Mouse (Mus musculus): ENCODE data around the gene Lingo3. TPM values are rescaled to one million over a fixed set of nuclear protein-coding genes. Genes with fewer than 3 reads are reported as not detected.

Lingo3 gene
- polyA plus RNA-seq, 3 experiments from 2014 or later, result not detected

DNA sequence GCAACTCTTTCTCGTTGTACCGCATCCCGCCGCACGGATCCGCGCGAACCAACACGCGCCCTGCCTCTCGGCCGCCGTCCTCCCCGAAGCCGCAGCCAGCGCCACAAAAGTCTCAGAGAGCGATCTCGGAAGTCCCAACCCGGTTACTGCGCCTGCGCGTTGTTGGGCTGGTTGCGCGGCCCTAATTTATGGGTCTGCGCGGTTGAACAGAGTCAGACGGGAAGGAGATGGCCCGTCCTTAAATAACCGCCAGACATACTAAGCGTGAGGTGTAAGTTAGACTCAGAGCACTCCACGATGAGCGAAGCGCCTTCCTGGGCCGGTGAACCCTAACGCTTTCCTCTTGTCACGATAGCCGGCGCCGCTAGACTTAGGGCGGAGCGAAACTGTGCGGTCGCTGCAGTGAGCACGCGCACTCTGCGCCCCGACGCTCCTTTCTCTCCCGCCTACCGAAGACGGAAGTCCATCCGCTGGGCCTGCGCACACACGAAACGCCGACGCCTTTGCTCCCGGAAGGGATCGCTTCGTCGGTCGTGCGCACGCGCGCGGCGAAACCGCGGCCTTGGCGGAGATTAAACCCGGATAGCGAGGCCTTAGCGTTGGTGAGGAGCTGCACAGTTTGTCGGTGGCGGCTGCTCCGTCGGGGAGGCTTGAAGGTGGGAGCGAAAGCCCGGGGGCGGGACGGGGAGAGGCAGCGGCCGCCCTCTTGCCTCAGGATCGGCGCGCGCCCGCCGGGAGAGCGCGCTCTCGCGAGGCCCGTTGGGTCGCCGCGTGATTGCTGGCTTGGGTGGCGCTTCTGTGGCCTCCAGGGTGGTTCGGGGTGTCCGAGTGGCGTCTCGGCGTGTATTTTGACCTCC, 45.5 kb downstream of the Lingo3 start, which contains the start of the genes Sf3a2 and Plekhj1:
Sf3a2 (plus strand) TSS at position 49 of the 857 bp plus-strand sequence.
Plekhj1 (minus strand) TSS at position 477 of the 857 bp plus-strand sequence.
- ATAC-seq, result peak; percentile 94

DNA sequence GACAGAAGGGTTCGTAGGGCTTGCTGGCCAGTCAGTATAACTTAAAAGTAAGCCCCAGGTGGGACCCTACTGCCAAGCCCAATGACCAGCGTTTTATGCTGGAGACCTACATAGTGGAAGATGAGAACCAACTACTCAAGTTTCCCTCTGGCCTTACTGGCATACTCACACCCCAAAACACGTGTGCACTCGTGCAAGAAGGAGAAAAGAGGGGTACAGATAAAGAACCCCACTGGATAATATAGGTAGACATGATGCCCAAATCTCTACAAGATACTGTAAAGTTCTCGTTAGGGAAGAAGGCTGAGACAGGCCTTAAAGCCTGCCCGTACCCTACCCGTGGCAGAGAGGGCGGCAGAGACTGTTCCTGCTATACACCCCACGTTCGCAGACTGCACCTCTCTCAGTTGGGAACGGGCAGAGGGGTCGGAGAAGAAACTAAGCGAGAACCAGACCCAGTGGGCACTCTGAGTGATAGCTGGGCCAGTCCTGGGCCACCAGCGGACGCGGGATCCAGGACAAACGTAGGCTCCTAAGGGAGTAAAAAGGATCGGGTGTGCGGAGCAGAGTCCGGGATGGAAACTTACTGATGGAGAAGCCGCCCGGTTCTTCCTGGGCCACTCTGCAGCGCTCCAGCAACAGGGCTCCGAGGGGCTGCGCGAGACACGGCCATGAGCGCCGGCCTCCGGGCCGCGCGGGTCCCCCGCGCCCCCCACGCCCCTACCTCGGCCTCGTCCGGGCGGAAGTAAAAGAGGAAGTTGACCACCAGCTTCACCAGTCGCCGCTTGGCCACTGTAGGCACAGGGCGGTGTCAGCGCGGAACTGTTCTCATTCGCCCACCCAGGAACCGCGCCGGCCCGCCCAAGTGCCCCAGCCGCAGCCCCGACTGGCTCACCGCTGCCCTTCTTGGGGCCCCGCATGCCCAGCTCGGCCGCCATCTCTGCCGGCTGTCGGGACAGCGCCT, 46.4 kb downstream of the Lingo3 start:
- ATAC-seq, result no peak

DNA sequence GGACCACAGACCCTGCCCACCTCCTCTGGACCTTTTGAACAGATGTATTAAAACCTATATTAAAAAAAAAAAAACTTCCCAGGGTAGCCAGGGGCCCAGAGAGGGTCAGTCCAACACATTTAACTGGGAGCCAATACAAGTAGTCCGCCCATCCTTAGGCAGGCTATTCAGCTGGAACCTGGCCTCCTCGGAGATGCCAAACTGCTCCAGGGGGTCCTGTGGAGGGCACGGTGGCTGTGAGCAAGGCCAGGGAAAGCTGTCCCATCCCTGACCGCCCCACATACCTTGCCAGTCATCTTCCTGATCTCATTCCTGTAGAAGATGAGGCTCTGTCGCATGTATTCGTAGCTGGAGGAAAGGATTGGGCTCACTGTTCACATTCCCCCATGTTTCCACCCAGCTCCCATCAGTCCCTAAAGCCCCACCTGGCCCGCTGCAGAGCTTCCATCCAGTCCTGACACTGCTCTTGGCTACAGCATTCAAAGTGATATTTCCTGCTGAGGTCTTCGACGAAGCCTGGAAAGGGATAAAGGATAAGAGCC, 47.5 kb downstream of the Lingo3 start:
- ATAC-seq, result no peak

DNA sequence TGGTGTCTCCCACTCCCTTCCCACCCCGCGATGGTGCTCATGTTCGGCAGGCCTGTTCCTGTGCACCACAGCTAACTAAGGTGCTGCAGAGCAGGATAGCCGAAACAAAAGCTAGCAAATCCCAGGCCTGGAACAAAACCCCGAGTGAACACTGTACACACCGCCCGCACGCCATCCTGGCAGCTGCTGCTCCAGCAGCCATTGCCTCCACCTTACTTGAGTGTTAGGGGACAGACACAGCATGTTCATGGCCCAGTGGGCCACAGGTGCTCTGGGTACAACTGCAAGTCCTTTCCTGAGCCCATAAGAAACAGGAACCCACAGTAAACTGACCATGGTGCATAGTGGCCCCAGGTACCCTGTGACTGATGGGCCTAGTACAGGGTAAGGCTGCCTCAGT, 49.1 kb downstream of the Lingo3 start:
- ATAC-seq, result no peak

DNA sequence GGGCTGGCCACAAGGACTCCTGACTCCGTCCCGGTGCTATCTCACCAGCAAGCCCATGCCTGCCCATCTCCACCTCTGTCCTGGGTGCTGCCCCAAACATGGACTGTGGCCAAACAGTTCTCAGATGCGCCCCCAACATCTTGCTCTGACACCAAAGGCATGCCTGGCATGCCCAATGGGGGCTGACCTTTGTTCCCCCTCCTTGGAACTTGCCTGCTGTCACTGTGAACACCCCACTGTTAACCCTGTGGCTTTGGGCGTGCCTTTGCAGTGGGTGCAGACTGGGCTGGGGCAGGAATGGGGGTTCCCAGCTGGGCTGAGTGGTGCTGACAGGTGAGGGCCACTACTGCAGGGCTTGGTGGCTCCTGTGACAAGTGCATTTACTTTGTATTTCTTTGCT, 50.0 kb downstream of the Lingo3 start:
- ATAC-seq, result no peak

DNA sequence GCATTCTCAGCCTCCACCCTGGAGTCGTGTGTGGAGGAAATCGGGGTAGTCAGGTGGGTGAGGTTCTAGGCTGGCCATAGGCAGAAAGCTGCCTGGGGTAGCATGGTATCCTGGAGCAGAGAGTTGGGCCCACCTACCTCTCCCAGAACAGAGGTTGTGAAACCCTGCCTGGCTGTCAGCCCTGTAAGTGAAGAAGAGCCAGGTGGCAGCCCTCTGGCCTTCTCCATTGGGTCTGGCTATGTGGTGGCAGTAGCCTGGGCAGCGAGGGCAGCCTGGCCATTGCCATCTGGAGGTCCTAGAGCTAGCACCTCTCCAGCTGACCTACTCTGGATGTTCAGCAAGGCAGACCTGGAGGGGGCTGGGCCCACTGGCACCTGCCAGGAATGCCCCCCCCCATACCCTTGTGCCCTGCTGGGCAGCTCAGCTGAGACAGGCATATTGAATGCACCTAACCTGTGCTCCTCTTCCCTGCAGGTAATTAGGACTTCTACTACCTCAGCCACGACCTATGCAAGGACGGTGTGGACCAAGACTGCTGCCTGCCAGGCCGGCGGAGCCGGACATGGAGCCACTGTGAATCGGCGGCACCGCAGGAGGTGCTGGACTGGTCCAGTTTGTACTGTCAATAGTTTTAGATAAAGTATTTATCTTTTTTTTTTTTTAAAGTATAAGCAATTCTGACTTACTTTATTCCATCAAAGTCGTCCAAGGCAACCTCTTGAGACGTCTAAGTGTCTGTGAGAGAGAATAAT, 50.6 kb downstream of the Lingo3 start:
- ATAC-seq, result no peak

DNA sequence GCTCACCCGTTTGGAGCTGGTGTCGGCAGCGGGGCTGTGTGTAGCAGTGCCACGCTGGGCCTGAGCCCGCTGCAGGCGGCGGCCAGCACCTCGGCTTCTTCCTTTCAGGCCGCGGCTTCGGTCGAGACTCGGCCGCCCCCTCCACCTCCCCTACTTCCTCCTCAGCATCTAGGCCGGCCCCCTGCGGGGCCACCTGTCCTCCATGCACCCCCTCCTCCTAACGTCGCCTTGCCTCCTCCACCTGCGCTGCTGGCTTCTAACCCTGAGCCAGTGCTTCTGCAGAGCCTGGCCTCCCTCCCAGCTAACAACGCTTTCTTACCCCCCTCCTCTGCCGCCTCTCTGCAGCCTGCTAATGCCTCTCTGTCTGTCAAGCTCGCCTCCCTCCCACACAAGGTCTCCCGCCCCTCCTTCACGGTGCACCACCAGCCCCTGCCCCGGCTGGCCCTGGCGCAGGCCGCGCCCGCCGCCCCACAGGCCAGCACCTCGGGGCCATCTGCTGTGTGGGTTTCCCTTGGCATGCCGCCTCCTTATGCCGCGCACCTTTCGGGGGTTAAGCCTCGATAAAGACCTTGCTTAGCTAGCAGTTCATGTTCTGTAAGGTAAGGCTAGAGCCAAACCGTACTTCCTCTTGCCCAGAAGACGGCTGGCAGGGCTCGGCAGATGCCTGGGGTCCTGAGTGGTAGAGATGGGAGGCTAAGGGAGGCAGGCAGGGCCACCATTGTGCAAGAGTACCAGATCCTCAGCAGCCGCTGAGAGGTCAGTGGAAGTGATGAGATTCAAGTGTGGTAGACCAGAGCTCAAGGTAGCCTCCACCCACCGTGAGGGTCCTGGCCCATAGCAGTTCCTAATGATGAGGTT, 51.4 kb downstream of the Lingo3 start:
- ATAC-seq, result peak; percentile 44

DNA sequence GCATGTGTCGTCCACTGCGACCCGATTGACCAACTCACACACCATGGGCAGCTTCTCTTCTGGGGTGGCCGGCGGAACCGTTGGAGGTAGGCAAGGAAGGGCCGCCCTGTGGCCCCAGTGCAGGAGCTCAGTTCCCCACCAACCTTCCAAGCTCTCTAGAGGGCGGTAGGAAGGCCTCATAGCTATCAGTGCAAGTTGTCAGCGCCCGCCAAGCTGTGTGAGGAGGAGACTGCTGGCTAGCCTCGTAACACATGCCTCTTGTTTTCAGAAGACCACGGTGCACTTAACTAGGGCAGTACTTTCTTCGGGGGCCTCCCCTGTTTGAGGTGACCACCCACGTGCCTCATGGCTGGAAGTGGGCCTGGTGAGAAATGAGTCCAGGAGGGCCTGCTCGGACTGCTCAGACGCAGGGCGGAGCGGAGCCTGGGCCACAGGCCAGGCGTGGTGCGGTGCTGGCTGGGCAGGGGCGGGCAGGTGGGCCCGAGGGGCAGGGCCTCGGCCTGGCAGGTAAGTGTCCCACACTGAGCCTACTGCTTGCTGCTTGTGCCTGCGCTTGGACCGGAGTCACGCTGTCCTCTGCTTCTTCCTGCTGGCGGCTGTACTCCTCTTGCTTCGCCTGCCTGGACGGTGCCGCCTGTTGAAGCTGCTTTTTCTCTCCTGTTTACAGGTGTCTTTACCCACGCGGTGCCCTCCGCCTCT, 52.2 kb downstream of the Lingo3 start:
- no peak for ATAC-seq

DNA sequence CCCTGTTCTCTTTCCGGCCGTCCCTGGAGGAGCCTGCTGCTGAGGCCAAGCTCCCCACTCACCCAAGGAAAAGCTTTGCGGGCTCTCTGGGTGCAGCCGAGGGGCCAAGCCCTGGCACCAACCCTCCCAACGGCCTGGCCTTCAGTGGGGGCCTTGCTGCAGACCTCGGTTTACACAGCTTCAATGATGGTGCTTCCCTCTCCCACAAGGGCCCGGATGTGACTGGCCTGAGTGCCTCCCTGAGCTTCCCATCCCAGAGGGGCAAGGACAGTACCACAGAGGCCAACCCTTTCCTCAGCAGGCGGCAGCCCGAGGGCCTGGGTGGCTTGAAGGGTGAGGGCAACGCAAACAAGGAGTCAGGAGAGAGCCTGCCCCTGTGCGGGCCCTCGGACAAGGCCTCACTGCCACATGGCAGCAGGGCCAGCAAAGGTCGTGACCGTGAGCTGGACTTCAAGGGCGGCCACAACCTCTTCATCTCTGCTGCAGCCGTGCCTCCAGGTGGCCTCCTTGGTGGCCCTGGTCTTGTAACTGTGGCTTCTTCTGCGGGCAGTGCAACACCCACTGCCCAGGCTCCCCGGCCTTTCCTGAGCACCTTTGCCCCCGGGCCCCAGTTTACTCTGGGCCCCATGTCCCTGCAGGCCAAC, 53.0 kb downstream of the Lingo3 start:
- ATAC-seq, result no peak

DNA sequence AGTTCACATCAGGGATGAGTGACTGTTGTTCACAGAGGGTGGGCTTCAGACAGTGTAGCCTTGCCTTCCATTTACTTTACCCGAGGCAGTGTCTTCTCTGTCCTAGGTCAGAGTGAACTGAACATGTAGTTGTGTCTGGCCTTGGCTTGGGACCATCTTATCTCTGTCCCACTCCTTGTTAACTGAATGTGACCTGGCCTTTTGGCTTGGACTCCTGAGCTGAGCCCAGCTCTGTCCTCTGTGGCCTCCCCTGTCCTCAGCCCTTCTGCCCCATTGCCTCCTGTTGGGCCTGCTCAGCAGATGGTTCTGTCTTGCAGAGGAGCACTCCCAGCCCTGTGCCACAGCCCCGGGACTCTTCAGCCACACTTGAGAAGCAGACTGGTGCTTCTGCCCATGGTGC, 56.3 kb downstream of the Lingo3 start:
- no peak for ATAC-seq

DNA sequence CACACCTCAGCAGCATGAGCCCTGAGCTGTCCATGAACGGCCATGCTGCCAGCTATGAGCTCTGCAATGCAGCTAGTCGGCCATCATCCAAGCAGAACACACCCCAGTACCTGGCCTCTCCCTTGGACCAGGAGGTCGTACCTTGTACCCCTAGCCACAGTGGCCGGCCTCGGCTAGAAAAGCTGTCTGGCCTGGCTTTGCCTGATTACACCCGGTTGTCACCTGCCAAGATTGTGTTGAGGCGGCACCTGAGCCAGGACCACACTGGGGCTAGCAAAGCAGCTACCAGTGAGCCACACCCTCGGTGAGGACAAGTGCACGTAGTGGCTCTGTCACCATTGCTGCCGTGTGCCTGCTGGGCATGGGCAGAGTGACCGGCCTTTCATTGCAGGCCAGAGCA, 57.9 kb downstream of the Lingo3 start:
- no peak for ATAC-seq

DNA sequence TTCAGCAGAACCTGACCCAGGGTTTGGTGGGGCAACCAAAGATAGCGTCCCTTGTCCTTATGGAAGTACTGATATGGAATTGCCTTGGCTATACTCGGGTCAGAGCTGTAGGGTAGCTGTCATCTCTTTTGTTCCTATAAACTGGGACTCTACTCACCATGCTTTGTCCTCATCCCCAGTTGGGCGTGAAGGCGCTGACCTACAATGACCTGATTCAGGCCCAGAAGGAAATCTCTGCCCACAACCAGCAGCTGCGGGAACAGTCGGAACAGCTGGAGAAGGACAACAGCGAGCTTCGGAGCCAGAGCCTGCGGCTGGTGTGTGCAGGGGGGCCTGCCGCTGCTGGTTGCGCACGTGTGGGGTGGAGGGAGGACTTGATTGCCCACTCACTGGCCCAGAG, 59.0 kb downstream of the Lingo3 start:
- no peak for ATAC-seq

DNA sequence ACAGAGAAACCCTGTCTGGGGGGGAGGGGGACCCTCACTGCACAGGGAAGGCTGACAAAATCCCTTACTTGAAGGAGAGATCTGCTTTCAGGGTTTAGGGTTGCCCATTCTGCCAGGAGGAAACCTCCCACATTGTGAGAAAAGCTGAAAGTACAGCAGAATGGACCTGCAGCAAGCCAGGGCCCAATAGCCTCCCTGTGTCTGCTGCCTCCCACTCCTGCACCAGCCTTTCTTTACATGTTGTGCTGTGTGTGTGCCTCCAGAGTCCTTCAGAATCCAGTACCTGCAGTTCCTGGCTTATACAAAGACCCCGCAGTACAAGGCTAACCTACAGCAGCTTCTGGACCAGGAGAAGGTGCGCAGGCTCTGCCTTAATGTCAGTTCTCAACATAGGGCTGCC, 59.5 kb downstream of the Lingo3 start:
- no peak for ATAC-seq

Other genes starting within 250 kb of the Lingo3 start
- gene Scamp4, start 241.2 kb downstream of the Lingo3 start, polyA plus RNA-seq (2017; shearing (Covaris generic)), result 100 to 1,000 TPM in 2 of 3 experiments, 10 to 100 TPM in 1; 96.2 to 110 (median 108) TPM
- gene Adat3, start 241.2 kb downstream of the Lingo3 start, polyA plus RNA-seq (2017; shearing (Covaris generic)), result 1 to 10 TPM; 2.6 to 4.2 (median 3.1) TPM
- gene Gm49322, start 238.0 kb downstream of the Lingo3 start, polyA plus RNA-seq (2017; shearing (Covaris generic)), result 1 to 10 TPM; 5.3 to 8.4 (median 8.3) TPM
- 10 to 100 TPM; 11.7 to 16.3 (median 13.2) TPM for gene Csnk1g2, start 221.2 kb downstream of the Lingo3 start, polyA plus RNA-seq (2017; shearing (Covaris generic))
- 10 to 100 TPM in 1 of 3 experiments, 1 to 10 TPM in 2; 3.4 to 10.4 (median 9.2) TPM for gene Btbd2, start 187.0 kb downstream of the Lingo3 start, polyA plus RNA-seq (2017; shearing (Covaris generic))
- 10 to 100 TPM; 50.3 to 61.4 (median 50.9) TPM for gene Mknk2, start 165.9 kb downstream of the Lingo3 start, polyA plus RNA-seq (2017; shearing (Covaris generic))
- 100 to 1,000 TPM; 190 to 248 (median 240) TPM for gene Mob3a, start 142.1 kb downstream of the Lingo3 start, polyA plus RNA-seq (2017; shearing (Covaris generic))
- 100 to 1,000 TPM in 2 of 3 experiments, 10 to 100 TPM in 1; 71.4 to 109 (median 107) TPM for gene Izumo4, start 141.9 kb downstream of the Lingo3 start, polyA plus RNA-seq (2017; shearing (Covaris generic))
- 10 to 100 TPM; 20.9 to 33.0 (median 29.8) TPM for gene Ap3d1, start 101.8 kb downstream of the Lingo3 start, polyA plus RNA-seq (2017; shearing (Covaris generic))
- 10 to 100 TPM; 10.9 to 23.4 (median 15.3) TPM for gene Dot1l, start 88.8 kb downstream of the Lingo3 start, polyA plus RNA-seq (2017; shearing (Covaris generic))
- 10 to 100 TPM; 12.1 to 22.6 (median 17.8) TPM for gene Sf3a2, start 45.8 kb downstream of the Lingo3 start, polyA plus RNA-seq (2017; shearing (Covaris generic))
- gene Plekhj1, start 45.4 kb downstream of the Lingo3 start, polyA plus RNA-seq (2017; shearing (Covaris generic)), result 100 to 1,000 TPM; 127 to 149 (median 146) TPM
- gene Amh, start 38.8 kb downstream of the Lingo3 start, polyA plus RNA-seq (2017; shearing (Covaris generic)), result not detected
- gene Jsrp1, start 30.5 kb downstream of the Lingo3 start, polyA plus RNA-seq (2017; shearing (Covaris generic)), result not detected
- 1,000 to 10,000 TPM; 1,680 to 2,431 (median 2,240) TPM for gene Oaz1, start 17.4 kb downstream of the Lingo3 start, polyA plus RNA-seq (2017; shearing (Covaris generic))
- gene Lsm7, start 11.2 kb upstream of the Lingo3 start, polyA plus RNA-seq (2017; shearing (Covaris generic)), result 100 to 1,000 TPM; 144 to 210 (median 202) TPM
- gene Sppl2b, start 11.2 kb upstream of the Lingo3 start, polyA plus RNA-seq (2017; shearing (Covaris generic)), result 10 to 100 TPM in 2 of 3 experiments, 1 to 10 TPM in 1; 9.6 to 15.0 (median 12.1) TPM
- not detected for gene Tmprss9, start 27.8 kb upstream of the Lingo3 start, polyA plus RNA-seq (2017; shearing (Covaris generic))
- gene Timm13, start 56.9 kb upstream of the Lingo3 start, polyA plus RNA-seq (2017; shearing (Covaris generic)), result 100 to 1,000 TPM; 207 to 260 (median 248) TPM
- gene Lmnb2, start 74.2 kb upstream of the Lingo3 start, polyA plus RNA-seq (2017; shearing (Covaris generic)), result 1 to 10 TPM; 2.4 to 4.5 (median 3.5) TPM
- 10 to 100 TPM; 26.4 to 51.5 (median 39.3) TPM for gene Gadd45b, start 86.0 kb upstream of the Lingo3 start, polyA plus RNA-seq (2017; shearing (Covaris generic))
- gene Gng7, start 170.9 kb upstream of the Lingo3 start, polyA plus RNA-seq (2017; shearing (Covaris generic)), result not detected
- gene Diras1, start 181.6 kb upstream of the Lingo3 start, polyA plus RNA-seq (2017; shearing (Covaris generic)), result not detected
- gene Slc39a3, start 193.4 kb upstream of the Lingo3 start, polyA plus RNA-seq (2017; shearing (Covaris generic)), result 1 to 10 TPM; 2.4 to 5.0 (median 2.7) TPM
- gene Sgta, start 216.1 kb upstream of the Lingo3 start, polyA plus RNA-seq (2017; shearing (Covaris generic)), result 10 to 100 TPM; 66.4 to 86.5 (median 71.0) TPM
- gene Thop1, start 226.0 kb upstream of the Lingo3 start, polyA plus RNA-seq (2017; shearing (Covaris generic)), result 1 to 10 TPM; 1.9 to 2.7 (median 2.5) TPM